Mouse (Mus musculus): ENCODE measurements around the gene Coro1a. TPM values are rescaled to one million over a fixed set of nuclear protein-coding genes. Genes with fewer than 3 reads are reported as not detected.

Gene Coro1a
- total and polyA plus RNA-seq, 3 experiments = 203 to 349 (median 312) TPM

GRCm38 (mm10) chr7:126746066-126746465 is 38.5 kb upstream of the Coro1a start:
- Histone ChIP-seq H3K36me3 (replicated peaks in 1 of 2; ENCODE audit: control insufficient read depth in 1 of 2, insufficient read depth in 1 of 2, low read length in 1 of 2) (no peaks in the 10 kb centered on the region), H3K27ac (ENCODE audit: insufficient read depth, low read depth) (peak overlapping the region; percentile 48), H3K27me3 (replicated peaks) (no peaks in the 10 kb centered on the region), H3K9ac (ENCODE audit: insufficient read depth, low read depth) (peak overlapping the region; percentile 36), H3K4me2 (ENCODE audit: insufficient read depth, low read depth, poor library complexity, severe bottlenecking) (peak overlapping the region; percentile 59), H3K4me3 (replicated peaks in 1 of 3; ENCODE audit: low read depth in 2 of 3, low read length in 2 of 3, poor library complexity in 1 of 3) (peak overlapping the region in 2 of 3 experiments; percentile 26 to 39), H3K79me2 (replicated peaks; ENCODE audit: control insufficient read depth, extremely low read depth, insufficient read depth, poor library complexity, severe bottlenecking) (no peaks in the 10 kb centered on the region), H3K9me3 (replicated peaks; ENCODE audit: low read length) (no peaks in the 10 kb centered on the region), H3K4me1 (ENCODE audit: control insufficient read depth in 1 of 2, insufficient read depth in 2 of 2) (peaks cover 14 to 36% of the 10 kb centered on the region in 2 experiments)
- TF ChIP-seq CHD1 (IDR thresholded peaks at IDR 0.05; ENCODE audit: low read depth, low read length) = no peak
- TF ChIP-seq MXI1 (IDR thresholded peaks at IDR 0.05; ENCODE audit: low read depth, low read length) = 0 out of 2 replicates have a peak, but pooled peaks have one; percentile 26
- TF ChIP-seq KAT2A (IDR thresholded peaks at IDR 0.05; ENCODE audit: insufficient replicate concordance, low read length) = no peak
- peak; percentile 83 for TF ChIP-seq BHLHE40 (IDR thresholded peaks at IDR 0.05; ENCODE audit: low read depth, low read length)
- no peak for TF ChIP-seq SMC3 (IDR thresholded peaks at IDR 0.05; ENCODE audit: low read depth, low read length)
- no peak for TF ChIP-seq EP300 (IDR thresholded peaks at IDR 0.05; ENCODE audit: low read length)
- TF ChIP-seq MEF2A (IDR thresholded peaks at IDR 0.05; ENCODE audit: borderline replicate concordance, low read depth, low read length) = peak; percentile 79
- TF ChIP-seq USF1 (IDR thresholded peaks at IDR 0.05; ENCODE audit: low read depth, low read length) = no peak
- TF ChIP-seq GABPA (IDR thresholded peaks at IDR 0.05; ENCODE audit: insufficient replicate concordance, low read depth, low read length) = no peak
- TF ChIP-seq CTCF (conservative IDR thresholded peaks at IDR 0.05 in 1 of 2, IDR thresholded peaks at IDR 0.05 in 1 of 2; ENCODE audit: low read depth in 2 of 2, low read length in 2 of 2) = no peak
- TF ChIP-seq ZC3H11A (IDR thresholded peaks at IDR 0.05; ENCODE audit: low read depth, low read length) = no peak
- no peak for TF ChIP-seq MAX (IDR thresholded peaks at IDR 0.05; ENCODE audit: low read length)
- no peak for TF ChIP-seq NELFE (IDR thresholded peaks at IDR 0.05; ENCODE audit: low read depth, low read length)
- TF ChIP-seq NRF1 (IDR thresholded peaks at IDR 0.05; ENCODE audit: low read depth, low read length) = peak; percentile 46
- TF ChIP-seq ZNF384 (IDR thresholded peaks at IDR 0.05; ENCODE audit: low read depth, low read length) = no peak
- TF ChIP-seq ELF1 (IDR thresholded peaks at IDR 0.05; ENCODE audit: low read depth, low read length) = 0 out of 2 replicates have a peak, but pooled peaks have one; percentile 37
- 0 out of 2 replicates have a peak, but pooled peaks have one; percentile 27 for TF ChIP-seq MYC (IDR thresholded peaks at IDR 0.05; ENCODE audit: low read depth, low read length)
- dilution Hi-C loops (cut with MboI; ENCODE audit: extremely low pct_ligation_motif_present, extremely low pct_unique_long_range_greater_than_20kb, low sequenced_read_pairs) = no loop called here
- DNase-seq (ENCODE audit: extremely low read depth) = peak; percentile 38
- in situ Hi-C loops (cut with MboI; ENCODE audit: low pct_ligation_motif_present, low pct_unique_long_range_greater_than_20kb, low sequenced_read_pairs) = no loop called here

DNA sequence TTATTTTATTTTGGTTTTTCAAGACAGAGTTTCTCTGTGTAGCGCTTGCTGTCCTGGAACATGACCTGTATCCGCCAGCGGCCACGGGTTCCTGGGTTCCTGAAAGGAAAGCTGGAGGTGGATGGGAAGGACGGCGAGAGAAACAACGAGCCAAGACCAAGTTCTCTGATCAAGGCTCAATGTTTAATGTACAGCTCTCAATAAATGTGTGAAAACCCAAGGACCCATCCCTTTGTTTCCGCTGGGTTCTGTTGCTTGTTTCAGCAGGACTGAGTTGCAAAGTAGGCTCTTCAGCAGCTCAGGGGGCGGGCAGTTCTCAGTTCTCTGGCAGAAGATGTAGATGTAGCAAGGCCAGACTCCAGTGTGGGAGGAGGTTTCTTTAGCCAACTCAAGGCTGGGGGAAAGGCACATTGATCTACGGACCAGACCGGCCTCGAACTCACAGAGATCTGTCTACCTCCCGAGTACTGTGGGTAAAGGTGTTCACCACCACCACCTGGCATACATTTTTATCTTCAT is 34.4 kb upstream of the Coro1a start:
- TF ChIP-seq EP300 (IDR thresholded peaks at IDR 0.05; ENCODE audit: low read length) = no peak
- TF ChIP-seq MYC (IDR thresholded peaks at IDR 0.05; ENCODE audit: low read depth, low read length) = no peak
- no peak for TF ChIP-seq MEF2A (IDR thresholded peaks at IDR 0.05; ENCODE audit: borderline replicate concordance, low read depth, low read length)
- dilution Hi-C loops (cut with MboI; ENCODE audit: extremely low pct_ligation_motif_present, extremely low pct_unique_long_range_greater_than_20kb, low sequenced_read_pairs) = no loop called here
- H3K4me1 ChIP-seq (ENCODE audit: control insufficient read depth in 1 of 2, insufficient read depth in 2 of 2) = peaks cover 13 to 19% of the 10 kb centered on the region in 2 experiments
- no peak overlapping the region for H3K27ac ChIP-seq (ENCODE audit: insufficient read depth, low read depth)
- H3K36me3 ChIP-seq (replicated peaks in 1 of 2; ENCODE audit: control insufficient read depth in 1 of 2, insufficient read depth in 1 of 2, low read length in 1 of 2) = no peaks in the 10 kb centered on the region
- H3K9me3 ChIP-seq (replicated peaks; ENCODE audit: low read length) = no peaks in the 10 kb centered on the region
- no peak overlapping the region for H3K9ac ChIP-seq (ENCODE audit: insufficient read depth, low read depth)
- no peak overlapping the region for H3K4me3 ChIP-seq (replicated peaks in 1 of 3; ENCODE audit: low read depth in 2 of 3, low read length in 2 of 3, poor library complexity in 1 of 3)
- H3K79me2 ChIP-seq (replicated peaks; ENCODE audit: control insufficient read depth, extremely low read depth, insufficient read depth, poor library complexity, severe bottlenecking) = no peaks in the 10 kb centered on the region
- in situ Hi-C loops (cut with MboI; ENCODE audit: low pct_ligation_motif_present, low pct_unique_long_range_greater_than_20kb, low sequenced_read_pairs) = no loop called here
- H3K4me2 ChIP-seq (ENCODE audit: insufficient read depth, low read depth, poor library complexity, severe bottlenecking) = no peak overlapping the region
- no peaks in the 10 kb centered on the region for H3K27me3 ChIP-seq (replicated peaks)
- DNase-seq (ENCODE audit: extremely low read depth) = no peak
